Mouse (Mus musculus) c-Kit-negative CD71-positive TER-119-positive erythroid progenitor cells, embryonic 14.5 days (primary cell): ENCODE data around the gene Mef2d.

Source experiments
- DNase-seq: peaks from one replicate; pipeline ENCODE4 v3.0.0-alpha.2; 2013; ENCODE audit warnings: low read depth, low spot score

Mef2d gene

GRCm38 (mm10) chr3:88181374-88181773 lies 39.2 kb downstream of the Mef2d start:
- DNase-seq = no peak

GRCm38 (mm10) chr3:88186424-88186823 lies 44.3 kb downstream of the Mef2d start:
- no peak for DNase-seq

- no peak for DNase-seq
Observed at GRCm38 (mm10) chr3:88191146-88191545, 49.0 kb downstream of the Mef2d start.

- DNase-seq = no peak
Observed at GRCm38 (mm10) chr3:88191820-88192616, 49.8 kb downstream of the Mef2d start.

- DNase-seq = no peak
Observed at GRCm38 (mm10) chr3:88197741-88198504, 55.8 kb downstream of the Mef2d start.

GRCm38 (mm10) chr3:88198505-88199020 lies 56.4 kb downstream of the Mef2d start:
- no peak for DNase-seq

- no peak for DNase-seq
Observed at GRCm38 (mm10) chr3:88199541-88200110, 57.5 kb downstream of the Mef2d start.

GRCm38 (mm10) chr3:88200161-88200971 lies 58.2 kb downstream of the Mef2d start:
- DNase-seq = no peak

GRCm38 (mm10) chr3:88200972-88201330 lies 58.8 kb downstream of the Mef2d start:
- no peak for DNase-seq

- no peak for DNase-seq
Observed at GRCm38 (mm10) chr3:88201640-88202039, 59.5 kb downstream of the Mef2d start.

- no peak for DNase-seq
Observed at GRCm38 (mm10) chr3:88202986-88203385, 60.8 kb downstream of the Mef2d start.

GRCm38 (mm10) chr3:88203456-88203855 lies 61.3 kb downstream of the Mef2d start:
- DNase-seq = no peak

- no peak for DNase-seq
Observed at GRCm38 (mm10) chr3:88203999-88204700, 62.0 kb downstream of the Mef2d start.

GRCm38 (mm10) chr3:88204751-88205150 lies 62.6 kb downstream of the Mef2d start:
- DNase-seq = no peak

- DNase-seq = no peak
Observed at GRCm38 (mm10) chr3:88205176-88205562, 63.0 kb downstream of the Mef2d start.

- no peak for DNase-seq
Observed at GRCm38 (mm10) chr3:88205563-88206491, 63.7 kb downstream of the Mef2d start.

- no peak for DNase-seq
Observed at GRCm38 (mm10) chr3:88206500-88206899, 64.3 kb downstream of the Mef2d start.

- DNase-seq = no peak
Observed at GRCm38 (mm10) chr3:88206901-88207371, 64.8 kb downstream of the Mef2d start.

- no peak for DNase-seq
Observed at GRCm38 (mm10) chr3:88207451-88208100, 65.4 kb downstream of the Mef2d start.
